Mouse (Mus musculus) right cerebral cortex, postnatal 25 days (tissue): ENCODE data around the gene Ppm1g.
A peak's percentile ranks its signal among the peaks of the same experiment; 100 is the strongest.

Source experiments
- DNase-seq: peaks from one replicate; pipeline ENCODE4 v3.0.0; 2022

Gene Ppm1g

DNA sequence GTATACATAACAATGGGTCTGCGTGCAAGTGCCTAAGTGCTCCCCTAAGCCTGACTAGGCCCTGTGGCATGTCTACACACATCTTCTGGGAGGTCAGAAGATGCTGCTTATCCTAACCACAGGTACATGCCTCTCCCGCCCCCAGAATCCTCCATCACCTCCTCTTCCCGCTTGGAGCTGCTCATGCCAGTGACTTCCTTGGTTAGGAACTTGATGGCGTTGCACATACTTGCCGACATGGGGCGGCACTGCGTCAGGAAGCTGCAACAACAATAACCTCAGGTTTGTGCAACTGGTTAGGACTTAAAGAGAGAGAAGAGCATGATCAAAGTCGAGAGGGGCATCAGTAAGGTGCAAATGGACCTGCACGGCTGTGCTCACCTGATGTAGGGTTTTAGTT lies 30.3 kb downstream of the Ppm1g start:
- no peak for DNase-seq

- no peak for DNase-seq
These were observed 32.2 kb downstream of the Ppm1g start for GRCm38 (mm10) chr5:31188223-31188840.

GRCm38 (mm10) chr5:31183678-31184077 lies 36.8 kb downstream of the Ppm1g start:
- no peak for DNase-seq

GRCm38 (mm10) chr5:31181183-31181770 lies 39.2 kb downstream of the Ppm1g start:
- DNase-seq, result no peak

- DNase-seq, result peak; percentile 96
These were observed 40.5 kb downstream of the Ppm1g start, which contains the start of the genes Gm29609 and Gtf3c2 for GRCm38 (mm10) chr5:31179766-31180630. TSS of gene Gm29609 (minus strand) at chr5:31179911. TSS of gene Gtf3c2 (minus strand) at chr5:31180144.

GRCm38 (mm10) chr5:31179301-31179765 lies 41.2 kb downstream of the Ppm1g start:
- DNase-seq, result no peak

- no peak for DNase-seq
These were observed 51.9 kb downstream of the Ppm1g start for GRCm38 (mm10) chr5:31168630-31169029.

DNA sequence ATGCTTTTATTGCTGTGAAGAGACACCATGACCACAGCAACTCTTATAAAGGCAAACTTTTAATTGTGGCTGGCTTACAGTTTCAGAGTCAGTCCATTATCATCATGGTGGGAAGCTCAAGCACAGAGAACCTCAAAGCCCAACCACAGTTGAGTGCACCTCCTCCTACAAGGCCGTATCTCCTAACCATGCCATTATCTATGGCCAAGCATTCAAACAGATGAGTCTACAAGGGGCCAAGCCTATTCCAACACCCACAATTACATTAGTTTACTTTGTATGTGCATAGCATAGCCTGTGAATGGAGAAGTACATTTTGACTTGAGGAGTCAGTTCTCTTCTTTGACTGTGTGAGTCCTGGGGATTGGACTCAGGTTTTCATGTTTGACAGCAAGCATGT lies 55.6 kb downstream of the Ppm1g start:
- no peak for DNase-seq

DNA sequence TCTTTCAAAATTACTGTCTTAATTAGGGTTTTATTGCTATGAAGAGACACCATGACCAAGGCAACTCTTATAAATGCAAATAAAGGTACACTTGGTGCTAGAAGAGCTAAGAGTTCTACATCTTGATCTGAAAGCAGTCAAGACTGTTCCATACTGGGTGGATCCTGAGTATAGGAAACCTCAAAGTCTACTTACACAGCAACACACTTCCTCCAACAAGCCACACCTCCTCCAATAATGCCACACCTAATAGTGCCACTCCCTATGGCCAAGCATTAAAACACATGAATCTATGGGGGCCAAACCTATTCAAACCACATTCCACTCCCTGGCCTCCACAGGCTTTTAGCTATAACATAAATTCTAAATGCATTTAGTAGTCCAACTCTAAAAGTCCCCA lies 58.0 kb downstream of the Ppm1g start:
- DNase-seq, result no peak

- DNase-seq, result peak; percentile 84
These were observed 66.3 kb downstream of the Ppm1g start, which contains the start of gene Mpv17 for GRCm38 (mm10) chr5:31154152-31154553. TSS of gene Mpv17 (minus strand) at chr5:31154251.

GRCm38 (mm10) chr5:31153516-31154151 lies 66.9 kb downstream of the Ppm1g start:
- no peak for DNase-seq
